Mouse (Mus musculus): ENCODE results near the gene Hoxa3. TPM values are rescaled to one million over a fixed set of nuclear protein-coding genes. Genes with fewer than 3 reads are reported as not detected.
A peak's percentile ranks its signal among the peaks of the same experiment; 100 is the strongest.

The Hoxa3 gene
- polyA plus RNA-seq, 1 experiment from 2014 or later, result 5.6 TPM

DNA sequence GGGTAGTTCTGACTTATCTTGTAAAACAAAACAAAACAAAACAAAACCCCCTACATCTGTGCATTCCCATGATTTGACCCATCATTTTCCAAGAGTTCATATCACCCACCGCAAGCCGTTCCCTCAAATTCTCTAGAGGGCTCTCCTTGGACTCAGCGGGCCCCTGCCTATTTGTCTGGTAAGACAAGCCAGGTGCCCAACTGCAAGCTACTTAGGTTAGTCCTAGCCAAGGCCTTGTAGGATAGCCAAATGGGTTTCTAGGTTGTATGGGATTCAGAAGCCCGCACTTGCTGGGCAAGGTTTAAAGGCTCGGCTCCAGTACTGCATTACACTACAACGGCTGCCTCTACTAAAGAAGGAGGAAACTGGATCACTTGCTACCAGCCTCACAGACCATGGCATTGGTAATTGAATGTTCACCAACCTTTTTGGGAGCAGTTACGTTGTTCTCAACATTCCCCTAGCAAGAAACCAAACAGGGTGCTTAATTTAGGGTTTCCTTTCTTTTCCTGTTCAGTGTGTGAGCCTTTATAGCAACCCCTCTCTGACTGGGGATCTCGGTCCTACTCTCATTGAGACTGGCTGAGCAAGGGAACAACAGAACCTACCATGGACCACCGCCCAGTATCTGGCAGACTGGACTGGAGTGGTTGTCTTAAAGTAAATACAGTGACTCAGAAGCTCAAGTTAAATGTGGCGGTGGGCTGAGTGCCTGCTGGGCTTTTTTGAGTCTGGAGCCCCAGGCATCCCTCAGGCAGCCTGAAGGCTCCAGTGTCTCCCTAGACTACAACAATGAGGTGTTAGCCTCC lies 24.4 kb upstream of the Hoxa3 start:
- H3K4me1 ChIP-seq (ENCODE audit: control insufficient read depth, insufficient read depth, low read length), result peaks cover 6% of the 10 kb centered on the region
- whole genome bisulfite sequencing, result 2% methylated on average over 10 of the region's 10 CpGs
- no peak for ATAC-seq (ENCODE audit: insufficient number of reproducible peaks, low FRiP score, low TSS enrichment, low read depth)
- H3K27ac ChIP-seq (replicated peaks; ENCODE audit: low read depth, low read length), result peak overlapping the region; percentile 99
- peak overlapping the region; percentile 75 for H3K4me2 ChIP-seq (ENCODE audit: low read depth, severe bottlenecking)
- DNase-seq (ENCODE audit: low spot score), result peak; percentile 70
- peak overlapping the region; percentile 99 for H3K4me3 ChIP-seq (ENCODE audit: low read depth, low read length)
- H3K9ac ChIP-seq (ENCODE audit: low read length), result peak overlapping the region; percentile 100
- H3K9me3 ChIP-seq (ENCODE audit: control insufficient read depth, low read length), result no peaks in the 10 kb centered on the region
- no peaks in the 10 kb centered on the region for H3K27me3 ChIP-seq (ENCODE audit: control insufficient read depth, insufficient read depth, low read length)
- peaks cover 2% of the 10 kb centered on the region; the same call in 1 of the 2 replicates for H3K36me3 ChIP-seq (ENCODE audit: control insufficient read depth, insufficient read depth, low read length)

- 5% methylated on average over 3 of the region's 3 CpGs for WGBS
- Histone ChIP-seq H3K27ac (replicated peaks; ENCODE audit: low read depth, low read length) (peak overlapping the region; percentile 99), H3K36me3 (ENCODE audit: control insufficient read depth, insufficient read depth, low read length) (peaks cover 2% of the 10 kb centered on the region; the same call in 1 of the 2 replicates), H3K4me2 (ENCODE audit: low read depth, severe bottlenecking) (peak overlapping the region; percentile 75), H3K9me3 (ENCODE audit: control insufficient read depth, low read length) (no peaks in the 10 kb centered on the region), H3K4me1 (ENCODE audit: control insufficient read depth, insufficient read depth, low read length) (peaks cover 1% of the 10 kb centered on the region; the same call in 1 of the 2 replicates), H3K9ac (ENCODE audit: low read length) (peak overlapping the region; percentile 100), H3K27me3 (ENCODE audit: control insufficient read depth, insufficient read depth, low read length) (no peaks in the 10 kb centered on the region), H3K4me3 (ENCODE audit: low read depth, low read length) (peak overlapping the region; percentile 99)
- ATAC-seq (ENCODE audit: insufficient number of reproducible peaks, low FRiP score, low TSS enrichment, low read depth) (no peak), DNase-seq (ENCODE audit: low spot score) (no peak)
These were observed 23.7 kb upstream of the Hoxa3 start for GRCm38 (mm10) chr6:52236806-52237205.

DNA sequence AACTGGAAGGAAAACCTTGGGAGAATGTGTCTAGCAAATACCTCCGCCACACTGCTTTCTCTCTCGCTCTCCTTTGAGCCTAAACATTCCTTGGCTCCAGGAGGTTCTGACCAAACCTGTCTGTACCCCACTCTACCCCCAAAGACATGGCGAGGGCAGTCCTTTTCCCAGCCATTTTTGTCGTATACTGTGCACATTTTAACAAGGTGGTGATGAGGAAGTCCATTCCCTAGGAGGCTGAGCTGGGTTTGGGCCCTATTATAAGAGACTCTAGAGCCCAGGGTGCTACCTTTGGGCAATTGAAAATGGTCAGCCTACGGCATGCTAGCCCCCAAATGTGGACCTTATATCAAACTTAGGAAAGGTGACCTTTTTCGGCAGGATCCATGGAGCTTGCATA lies 22.7 kb upstream of the Hoxa3 start:
- H3K9ac ChIP-seq (ENCODE audit: low read length), result peak overlapping the region; percentile 100
- WGBS, result 9% methylated on average over 6 of the region's 6 CpGs
- H3K4me2 ChIP-seq (ENCODE audit: low read depth, severe bottlenecking), result peak overlapping the region; percentile 75
- H3K4me1 ChIP-seq (ENCODE audit: control insufficient read depth, insufficient read depth, low read length), result no peaks in the 10 kb centered on the region; the same call in 1 of the 2 replicates
- H3K27ac ChIP-seq (replicated peaks; ENCODE audit: low read depth, low read length), result peak overlapping the region; percentile 99
- peak; percentile 58 for DNase-seq (ENCODE audit: low spot score)
- H3K27me3 ChIP-seq (ENCODE audit: control insufficient read depth, insufficient read depth, low read length), result no peaks in the 10 kb centered on the region
- no peaks in the 10 kb centered on the region for H3K9me3 ChIP-seq (ENCODE audit: control insufficient read depth, low read length)
- H3K4me3 ChIP-seq (ENCODE audit: low read depth, low read length), result peak overlapping the region; percentile 99
- H3K36me3 ChIP-seq (ENCODE audit: control insufficient read depth, insufficient read depth, low read length), result peaks cover 2% of the 10 kb centered on the region; the same call in 1 of the 2 replicates
- ATAC-seq (ENCODE audit: insufficient number of reproducible peaks, low FRiP score, low TSS enrichment, low read depth), result no peak

DNA sequence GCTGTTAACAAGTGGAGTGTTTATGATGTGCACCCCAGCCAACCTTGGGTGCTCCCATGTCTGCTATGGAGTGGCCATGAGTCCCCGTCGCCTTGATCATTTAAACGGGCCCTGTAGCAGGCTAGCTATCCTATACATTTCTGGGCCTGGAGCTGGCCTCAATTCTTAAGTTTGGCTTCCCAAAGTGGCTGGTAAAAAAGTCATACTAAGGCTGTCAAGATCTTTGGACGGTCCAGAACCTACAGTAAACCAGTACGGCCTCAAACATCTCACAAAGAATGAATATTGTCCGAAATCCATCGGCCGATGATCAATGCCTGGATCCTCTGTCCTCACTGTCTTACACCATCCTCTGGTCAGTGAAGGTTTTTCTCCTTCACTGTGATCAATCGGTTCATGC lies 22.1 kb upstream of the Hoxa3 start:
- DNase-seq (ENCODE audit: low spot score) (peak; percentile 69), ATAC-seq (ENCODE audit: insufficient number of reproducible peaks, low FRiP score, low TSS enrichment, low read depth) (no peak)
- Histone ChIP-seq H3K27ac (replicated peaks; ENCODE audit: low read depth, low read length) (peak overlapping the region; percentile 99), H3K36me3 (ENCODE audit: control insufficient read depth, insufficient read depth, low read length) (peaks cover 2% of the 10 kb centered on the region; the same call in 1 of the 2 replicates), H3K9ac (ENCODE audit: low read length) (peak overlapping the region; percentile 100), H3K9me3 (ENCODE audit: control insufficient read depth, low read length) (no peaks in the 10 kb centered on the region), H3K4me3 (ENCODE audit: low read depth, low read length) (peak overlapping the region; percentile 99), H3K27me3 (ENCODE audit: control insufficient read depth, insufficient read depth, low read length) (no peaks in the 10 kb centered on the region), H3K4me1 (ENCODE audit: control insufficient read depth, insufficient read depth, low read length) (no peaks in the 10 kb centered on the region; the same call in 1 of the 2 replicates), H3K4me2 (ENCODE audit: low read depth, severe bottlenecking) (peak overlapping the region; percentile 75)
- WGBS, result 12% methylated on average over 9 of the region's 9 CpGs

DNA sequence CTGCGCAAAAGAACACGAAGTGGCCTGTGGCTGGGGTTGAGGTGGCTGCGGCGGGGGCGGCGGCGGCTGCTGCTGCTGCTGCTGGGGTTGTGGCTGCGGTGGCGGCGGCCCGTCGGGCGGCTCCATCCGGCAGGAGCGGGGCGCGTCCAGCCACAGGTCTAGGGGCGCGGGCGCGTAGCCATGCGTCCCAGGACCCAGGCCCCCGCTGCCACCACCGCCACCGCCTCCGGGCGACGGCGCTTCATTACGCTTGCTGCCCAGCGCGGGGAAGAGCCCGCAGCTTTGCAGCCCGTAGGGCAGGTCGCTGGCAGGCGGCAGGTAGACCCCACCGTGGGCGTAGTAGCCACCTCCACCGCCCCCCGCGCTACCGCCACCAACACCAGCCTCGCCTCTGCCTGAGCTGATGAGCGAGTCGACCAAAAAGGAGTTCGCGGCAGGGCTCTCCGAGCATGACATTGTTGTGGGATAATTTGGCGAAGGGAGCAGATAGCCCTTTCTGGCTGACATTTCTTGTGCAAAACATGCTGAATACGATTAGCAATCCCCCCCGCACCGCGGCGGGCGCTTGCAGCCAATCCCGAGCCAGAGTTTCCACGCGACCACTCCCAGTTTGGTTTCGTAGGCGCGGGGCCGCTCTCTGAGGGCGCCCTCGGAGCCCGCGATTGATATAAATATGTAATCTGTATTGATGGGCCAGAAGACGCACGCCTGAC lies 21.4 kb upstream of the Hoxa3 start:
- under 1% methylated on average over 62 of the region's 68 CpGs for WGBS
- peak overlapping the region; percentile 99 for H3K27ac ChIP-seq (replicated peaks; ENCODE audit: low read depth, low read length)
- H3K4me1 ChIP-seq (ENCODE audit: control insufficient read depth, insufficient read depth, low read length), result no peaks in the 10 kb centered on the region; the same call in 1 of the 2 replicates
- H3K9ac ChIP-seq (ENCODE audit: low read length), result peak overlapping the region; percentile 100
- DNase-seq (ENCODE audit: low spot score) (no peak), ATAC-seq (ENCODE audit: insufficient number of reproducible peaks, low FRiP score, low TSS enrichment, low read depth) (peak; percentile 46)
- H3K4me3 ChIP-seq (ENCODE audit: low read depth, low read length), result peak overlapping the region; percentile 99
- no peaks in the 10 kb centered on the region for H3K27me3 ChIP-seq (ENCODE audit: control insufficient read depth, insufficient read depth, low read length)
- peak overlapping the region; percentile 75 for H3K4me2 ChIP-seq (ENCODE audit: low read depth, severe bottlenecking)
- H3K36me3 ChIP-seq (ENCODE audit: control insufficient read depth, insufficient read depth, low read length), result peaks cover 2% of the 10 kb centered on the region; the same call in 1 of the 2 replicates
- no peaks in the 10 kb centered on the region for H3K9me3 ChIP-seq (ENCODE audit: control insufficient read depth, low read length)

GRCm38 (mm10) chr6:52233546-52234427 lies 20.7 kb upstream of the Hoxa3 start:
- peak overlapping the region; percentile 100 for H3K9ac ChIP-seq (ENCODE audit: low read length)
- peak overlapping the region; percentile 99 for H3K27ac ChIP-seq (replicated peaks; ENCODE audit: low read depth, low read length)
- under 1% methylated on average over 61 of the region's 70 CpGs for WGBS
- peak overlapping the region; percentile 75 for H3K4me2 ChIP-seq (ENCODE audit: low read depth, severe bottlenecking)
- H3K9me3 ChIP-seq (ENCODE audit: control insufficient read depth, low read length), result no peaks in the 10 kb centered on the region
- H3K4me1 ChIP-seq (ENCODE audit: control insufficient read depth, insufficient read depth, low read length), result no peaks in the 10 kb centered on the region; the same call in 1 of the 2 replicates
- H3K27me3 ChIP-seq (ENCODE audit: control insufficient read depth, insufficient read depth, low read length), result no peaks in the 10 kb centered on the region
- H3K4me3 ChIP-seq (ENCODE audit: low read depth, low read length), result peak overlapping the region; percentile 99
- peaks cover 2% of the 10 kb centered on the region for H3K36me3 ChIP-seq (ENCODE audit: control insufficient read depth, insufficient read depth, low read length)
- DNase-seq (ENCODE audit: low spot score), result peak; percentile 74
- ATAC-seq (ENCODE audit: insufficient number of reproducible peaks, low FRiP score, low TSS enrichment, low read depth), result no peak

DNA sequence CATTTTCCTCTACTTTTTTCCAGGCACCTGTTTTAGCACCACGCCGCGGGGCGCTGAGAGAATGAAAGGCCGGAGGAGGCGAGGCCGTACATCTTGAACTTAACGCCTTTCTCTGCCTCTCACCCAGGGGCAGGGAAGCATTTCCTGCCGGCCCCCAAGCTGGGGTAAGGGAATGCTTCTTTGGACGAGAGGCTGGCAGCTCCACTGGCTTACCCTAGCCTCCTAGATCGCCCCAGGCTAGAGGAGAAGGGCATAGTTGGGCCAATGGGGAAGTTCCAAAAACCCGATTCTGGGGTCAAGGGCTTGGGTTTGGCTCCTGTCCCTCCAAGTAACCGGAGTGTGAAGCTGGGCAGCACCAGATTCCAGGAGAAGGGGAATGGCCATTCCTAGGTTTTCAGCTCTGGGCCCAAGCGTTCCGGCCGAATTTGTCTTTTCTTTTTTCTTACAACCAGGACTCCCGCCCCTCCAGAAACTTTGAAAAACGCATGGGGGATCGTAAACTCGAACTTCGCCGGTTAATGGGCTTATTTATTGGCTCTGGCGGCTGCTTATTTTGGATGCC lies 19.9 kb upstream of the Hoxa3 start:
- H3K4me3 ChIP-seq (ENCODE audit: low read depth, low read length), result peak overlapping the region; percentile 99
- no peaks in the 10 kb centered on the region for H3K27me3 ChIP-seq (ENCODE audit: control insufficient read depth, insufficient read depth, low read length)
- H3K9ac ChIP-seq (ENCODE audit: low read length), result peak overlapping the region; percentile 100
- no peaks in the 10 kb centered on the region; the same call in 1 of the 2 replicates for H3K4me1 ChIP-seq (ENCODE audit: control insufficient read depth, insufficient read depth, low read length)
- peak overlapping the region; percentile 75 for H3K4me2 ChIP-seq (ENCODE audit: low read depth, severe bottlenecking)
- H3K36me3 ChIP-seq (ENCODE audit: control insufficient read depth, insufficient read depth, low read length), result peaks cover 2% of the 10 kb centered on the region
- under 1% methylated on average over 23 of the region's 23 CpGs for WGBS
- DNase-seq (ENCODE audit: low spot score) (peak; percentile 72), ATAC-seq (ENCODE audit: insufficient number of reproducible peaks, low FRiP score, low TSS enrichment, low read depth) (no peak)
- no peaks in the 10 kb centered on the region for H3K9me3 ChIP-seq (ENCODE audit: control insufficient read depth, low read length)
- peak overlapping the region; percentile 99 for H3K27ac ChIP-seq (replicated peaks; ENCODE audit: low read depth, low read length)
